Mouse (Mus musculus) A20 (cell line): ENCODE data around the gene Grap2.
"Not testable (repeated sequence)": the region's sequence is repeated elsewhere in the genome, so short reads cannot be mapped to it uniquely, and the experiment has no call there.

Experiments
- DNase-seq: peaks from one replicate; pipeline ENCODE4 v3.0.0-alpha.2; 2011; ENCODE audit warnings: low read depth, low spot score

Grap2 gene

DNA sequence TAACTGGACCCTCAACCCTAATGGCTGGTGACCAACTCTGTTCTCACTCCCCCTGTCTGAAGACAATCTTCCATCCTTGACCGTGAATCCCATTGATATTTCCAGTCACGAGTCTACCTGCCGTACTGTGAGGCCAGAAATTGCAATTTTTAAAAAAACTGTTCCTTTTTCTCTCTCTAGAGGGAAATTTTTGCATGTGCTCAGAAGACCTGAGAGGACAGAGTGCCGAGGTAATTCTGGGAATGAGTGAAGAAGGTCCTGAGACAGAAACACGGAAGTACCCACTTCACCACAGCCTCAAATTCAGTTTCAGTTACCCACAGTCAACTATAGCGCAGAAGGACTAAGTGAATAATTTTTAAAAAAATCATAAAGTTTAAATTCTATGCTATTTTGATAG, 5.7 kb upstream of the Grap2 start:
- DNase-seq: no peak

- DNase-seq: no peak
Measured at GRCm38 (mm10) chr15:80567139-80567538, 5.3 kb upstream of the Grap2 start.

DNA sequence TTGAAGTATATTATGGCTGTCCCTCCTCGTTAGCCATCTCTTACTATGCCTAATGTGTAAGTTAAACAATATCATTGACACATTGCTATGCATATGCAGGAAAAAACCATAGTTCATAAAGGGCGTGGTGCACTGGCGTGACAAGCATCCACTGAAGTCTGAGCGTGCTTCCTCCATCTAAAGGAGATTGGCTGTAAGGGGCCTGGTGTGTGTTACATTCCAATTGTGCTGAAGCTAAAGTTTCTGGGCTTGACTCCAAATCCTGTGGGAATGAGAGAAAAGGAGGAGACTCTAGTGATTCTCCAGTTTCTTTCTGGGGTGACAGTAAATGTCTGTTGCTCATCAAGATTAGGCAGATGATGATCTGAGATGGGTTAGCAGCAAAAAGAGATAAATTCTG, 4.7 kb upstream of the Grap2 start:
- no peak for DNase-seq

DNA sequence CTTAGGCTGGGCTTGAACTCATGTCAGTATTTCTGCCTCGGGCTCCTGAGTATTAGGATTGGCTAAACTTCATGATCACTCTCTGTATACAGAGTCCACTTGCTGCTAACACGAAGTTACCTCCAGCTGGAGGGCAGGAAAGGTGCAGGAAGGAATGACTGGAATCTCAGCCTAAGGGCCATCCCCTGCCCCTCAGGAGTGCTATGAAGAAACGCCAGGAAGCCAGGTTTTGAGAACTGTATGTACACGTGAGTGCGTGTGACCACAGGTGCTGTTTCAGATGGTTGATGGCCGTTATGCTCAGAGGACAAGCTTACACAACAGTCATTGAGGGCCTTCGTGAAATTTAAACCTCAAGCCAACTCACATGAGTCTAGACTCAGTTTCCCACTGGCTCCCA, 3.2 kb upstream of the Grap2 start:
- DNase-seq: no peak

- no peak for DNase-seq
Measured at GRCm38 (mm10) chr15:80570226-80570625, 2.2 kb upstream of the Grap2 start.

DNA sequence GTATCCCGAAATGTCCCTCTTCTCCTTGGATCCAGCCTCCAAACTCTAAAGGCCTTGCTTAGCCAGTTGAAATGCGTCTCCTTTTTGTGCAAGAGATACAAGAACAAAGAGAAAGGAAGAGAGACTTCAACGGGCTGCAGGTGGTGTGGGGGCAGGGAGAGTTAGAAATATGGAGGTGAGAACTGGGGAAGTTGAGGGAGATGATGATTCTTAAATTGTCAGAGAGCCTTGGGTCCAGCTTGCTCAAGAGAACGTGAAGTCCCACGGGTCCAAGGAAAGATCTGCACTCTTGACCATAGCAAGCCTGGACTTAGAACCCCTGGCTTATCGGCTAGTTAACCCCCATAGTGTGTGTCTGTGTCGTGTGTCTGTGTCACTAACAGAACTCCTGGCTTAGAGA, 783 bp upstream of the Grap2 start:
- no peak for DNase-seq

- DNase-seq: no peak
Measured at GRCm38 (mm10) chr15:80572811-80573520, 572 bp downstream of the Grap2 start.

- DNase-seq: no peak
Measured at GRCm38 (mm10) chr15:80574211-80575040, 2.0 kb downstream of the Grap2 start.

DNA sequence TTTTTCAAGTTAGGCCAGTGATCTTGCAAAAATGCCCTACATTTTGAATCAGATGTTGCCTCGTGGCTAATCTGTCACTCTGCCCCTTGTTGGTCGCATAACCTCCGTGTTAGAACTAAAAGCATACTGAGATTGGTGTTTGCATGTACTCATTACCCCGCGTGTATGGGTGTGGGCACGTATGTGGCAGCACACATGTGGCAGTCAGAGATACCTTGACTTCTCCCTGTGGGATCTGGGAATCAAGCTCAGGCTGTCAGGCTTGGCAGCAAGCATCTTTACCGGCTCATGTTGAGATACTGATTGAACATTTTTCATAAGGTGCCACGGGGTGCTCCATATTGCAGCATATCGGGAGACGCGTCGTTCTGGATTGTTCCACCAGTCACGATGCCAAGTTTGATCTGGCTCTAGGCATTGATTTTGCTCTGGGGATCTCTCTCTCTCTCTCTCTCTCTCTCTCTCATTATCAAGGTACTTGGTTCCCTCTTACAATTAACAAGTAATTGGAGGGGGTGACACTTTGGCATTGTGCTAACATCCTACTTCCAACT, 3.5 kb downstream of the Grap2 start:
- DNase-seq: no peak

DNA sequence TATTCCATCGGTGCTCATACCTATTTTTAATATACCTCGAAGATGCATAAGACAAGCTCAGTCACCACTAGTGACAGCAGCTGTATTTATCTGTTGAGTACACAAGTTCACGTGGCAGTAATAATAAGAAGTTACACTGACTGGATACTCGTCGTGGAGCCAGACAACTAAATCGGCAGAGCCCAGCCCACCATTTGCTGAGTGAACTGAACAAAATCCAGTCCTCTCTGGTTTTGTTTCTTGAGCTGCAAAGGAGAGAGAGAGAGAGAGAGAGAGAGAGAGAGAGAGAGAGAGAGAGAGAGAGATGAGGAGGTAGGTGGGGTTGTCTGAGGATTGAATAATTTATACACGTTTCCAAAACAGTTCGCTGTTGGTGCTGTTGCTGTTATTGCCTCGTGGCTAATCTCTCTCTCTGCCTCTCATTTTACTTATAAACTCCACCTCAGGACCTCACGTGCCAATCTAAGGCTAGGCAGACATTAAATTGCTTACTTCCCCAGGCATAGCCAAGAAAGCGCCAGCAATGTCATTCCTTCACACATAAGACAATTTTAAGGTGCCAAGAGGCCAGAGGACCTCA, 4.1 kb downstream of the Grap2 start:
- no peak for DNase-seq

GRCm38 (mm10) chr15:80577166-80577960, 5.0 kb downstream of the Grap2 start:
- no peak for DNase-seq

DNA sequence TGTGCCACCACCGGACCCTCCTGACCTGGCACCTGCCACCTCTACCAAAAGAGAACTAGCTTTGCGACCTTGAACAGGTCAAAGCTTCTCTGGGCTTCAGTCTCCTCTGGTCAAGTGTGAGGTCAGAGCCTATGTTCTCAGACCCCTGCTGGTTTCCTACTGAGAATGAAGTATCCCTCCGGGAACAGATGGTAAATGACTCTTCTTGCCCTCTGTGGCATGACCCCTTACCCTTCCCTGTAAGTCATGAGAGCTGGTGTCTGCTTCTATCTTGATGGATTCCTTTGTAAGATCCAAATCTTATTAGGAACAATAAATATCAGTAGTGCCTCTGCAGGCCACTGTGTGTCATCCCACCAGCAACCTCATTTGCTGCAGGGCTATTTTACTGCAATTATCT, 6.7 kb downstream of the Grap2 start:
- DNase-seq: no peak

GRCm38 (mm10) chr15:80580585-80580984, 8.2 kb downstream of the Grap2 start:
- DNase-seq: not testable (repeated sequence)

DNA sequence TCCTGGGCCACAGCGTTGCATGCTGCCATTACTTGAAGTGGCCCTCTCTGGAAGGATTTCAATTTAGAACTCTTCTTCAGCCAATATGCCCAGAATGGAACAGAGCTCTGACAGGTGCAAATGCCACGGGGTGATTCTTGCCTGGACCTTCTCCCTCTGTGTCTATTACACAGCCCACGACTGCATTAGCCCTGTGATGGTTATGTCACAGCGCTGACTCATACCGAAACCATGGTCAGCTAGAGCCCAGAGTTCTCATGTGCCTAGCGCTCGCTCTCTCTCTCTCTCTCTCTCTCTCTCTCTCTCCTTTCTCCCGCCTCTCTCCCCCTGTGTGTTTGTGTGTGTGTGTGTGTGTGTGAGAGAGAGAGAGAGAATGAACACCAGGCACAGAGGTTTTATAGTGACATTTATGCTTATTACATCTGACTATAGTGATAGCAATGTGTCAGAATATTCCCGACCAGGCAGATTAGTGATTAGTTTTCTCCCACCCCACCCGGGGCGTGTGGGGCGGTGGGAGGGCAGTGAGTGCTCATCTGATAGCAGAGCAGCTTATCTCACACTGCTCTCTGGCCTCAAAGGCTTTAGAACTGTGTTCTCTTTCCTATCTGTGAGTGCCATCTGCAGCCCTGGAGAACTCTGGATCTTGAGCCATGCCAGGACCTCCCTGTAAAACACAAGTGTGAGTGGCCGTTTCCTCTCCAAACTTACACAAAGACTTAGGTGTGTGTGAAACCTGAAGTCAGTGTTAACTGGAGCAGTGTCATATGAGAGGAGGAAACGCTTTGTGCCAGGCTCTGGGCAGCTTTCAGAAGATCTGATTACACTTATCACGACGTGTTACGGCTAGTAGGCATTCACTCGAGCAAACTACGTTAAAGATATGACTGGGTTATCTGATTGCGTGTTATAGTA, 10.4 kb downstream of the Grap2 start:
- DNase-seq: peak; percentile 58

GRCm38 (mm10) chr15:80586296-80586695, 13.9 kb downstream of the Grap2 start:
- no peak for DNase-seq

GRCm38 (mm10) chr15:80590641-80591040, 18.2 kb downstream of the Grap2 start:
- DNase-seq: no peak

DNA sequence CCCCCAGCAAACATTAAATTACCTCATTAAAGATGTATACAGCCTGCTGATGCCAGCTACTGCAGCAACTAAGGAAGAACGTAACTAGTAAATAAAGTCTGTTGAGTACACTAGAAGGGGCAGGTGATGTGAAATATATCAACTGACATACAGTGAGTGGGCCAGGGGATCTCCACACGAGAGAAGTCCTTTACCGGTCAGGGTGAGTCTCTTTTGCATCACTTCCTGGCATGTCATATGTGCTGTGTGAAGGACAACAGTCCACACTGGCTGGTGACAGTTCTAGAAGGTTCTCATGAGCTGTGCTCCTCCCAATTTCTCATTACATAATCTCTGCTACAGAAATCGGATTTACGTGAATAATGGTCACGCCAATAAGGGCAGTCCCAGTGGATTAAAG, 20.3 kb downstream of the Grap2 start:
- no peak for DNase-seq

GRCm38 (mm10) chr15:80593877-80594276, 21.5 kb downstream of the Grap2 start:
- DNase-seq: no peak

GRCm38 (mm10) chr15:80598750-80599149, 26.4 kb downstream of the Grap2 start:
- DNase-seq: no peak

- no peak for DNase-seq
Measured at GRCm38 (mm10) chr15:80599213-80599750, 26.9 kb downstream of the Grap2 start.
